Mouse (Mus musculus) lung, postnatal 10 days (tissue): ENCODE data around the gene Gm4985.
"Not testable (repeated sequence)": the region's sequence is repeated elsewhere in the genome, so short reads cannot be mapped to it uniquely, and the experiment has no call there.

Experiments used
- DNase-seq: peaks from one replicate; pipeline ENCODE4 v3.0.0; 2021

Gm4985 gene

DNA sequence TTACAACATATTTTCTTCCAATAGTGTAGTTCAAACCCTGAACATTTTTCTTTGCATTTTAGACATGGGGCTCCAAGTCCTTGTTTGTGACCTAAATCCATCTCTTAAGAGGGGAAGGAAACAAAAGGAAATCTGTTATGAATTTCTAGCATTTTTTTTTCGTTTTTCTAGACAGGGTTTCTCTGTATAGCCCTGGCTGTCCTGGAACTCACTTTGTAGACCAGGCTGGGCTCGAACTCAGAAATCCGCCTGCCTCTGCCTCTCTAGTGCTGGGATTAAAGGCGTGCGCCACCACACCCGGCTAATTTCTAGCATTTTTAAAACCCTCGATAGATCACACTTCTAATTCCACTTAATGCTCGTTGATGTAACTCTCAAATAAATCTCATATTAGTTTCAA lies at the start of gene Gm4985:
Gene Gm4985 (minus strand): TSS at position 101 of the 400 bp plus-strand sequence.
- not testable (repeated sequence) for DNase-seq

DNA sequence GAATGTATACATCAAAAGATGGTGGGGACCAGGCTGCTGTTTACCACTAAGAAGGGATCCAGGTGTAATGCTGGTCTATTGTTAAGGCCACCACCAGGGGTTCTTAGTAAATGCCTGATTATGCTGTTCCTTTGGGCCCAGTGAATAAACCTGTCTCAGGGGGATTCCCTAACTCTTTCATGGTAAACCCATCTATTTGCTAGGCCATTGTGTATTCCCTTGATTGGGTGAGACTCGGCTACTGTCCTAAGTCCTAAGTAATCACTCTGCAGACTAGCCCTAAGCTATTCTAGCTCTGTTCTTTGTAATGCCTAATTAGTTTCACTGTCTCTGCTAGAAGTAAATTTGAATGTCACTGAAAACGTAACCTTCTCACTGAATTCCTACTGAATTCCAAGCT lies 4.6 kb downstream of the Gm4985 start:
- no peak for DNase-seq
